Mouse (Mus musculus): ENCODE measurements around the gene Pctp. TPM values are rescaled to one million over a fixed set of nuclear protein-coding genes. Genes with fewer than 3 reads are reported as not detected.

Pctp gene
- polyA plus RNA-seq, 1 experiment from 2014 or later, result 6.2 TPM

DNA sequence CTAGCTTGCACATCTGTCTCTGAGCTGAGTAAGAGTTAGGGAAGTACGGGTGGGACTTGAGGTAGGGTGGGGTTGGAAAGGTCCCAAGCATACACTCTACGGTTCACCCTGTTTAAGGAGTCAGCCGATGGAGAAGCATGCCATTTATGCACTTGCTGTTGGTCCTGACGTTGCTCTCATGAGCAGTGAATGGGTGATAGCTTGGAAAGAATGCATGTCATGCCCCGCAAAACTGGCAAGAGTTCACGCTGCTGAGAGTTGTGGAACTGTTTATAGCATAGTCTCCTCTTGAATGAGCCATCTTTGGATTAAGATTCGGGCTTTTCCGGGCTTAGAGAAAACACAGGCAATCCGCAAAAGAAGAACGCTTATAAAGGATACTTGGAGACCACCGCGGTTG lies 32.0 kb upstream of the Pctp start:
- no peaks in the 10 kb centered on the region; the same call in 1 of the 2 replicates for H3K9me3 ChIP-seq (replicated peaks; ENCODE audit: control insufficient read depth, low read length)
- ATAC-seq (replicated peaks; ENCODE audit: insufficient number of reproducible peaks, low FRiP score, low TSS enrichment, low read depth), result no peak

DNA sequence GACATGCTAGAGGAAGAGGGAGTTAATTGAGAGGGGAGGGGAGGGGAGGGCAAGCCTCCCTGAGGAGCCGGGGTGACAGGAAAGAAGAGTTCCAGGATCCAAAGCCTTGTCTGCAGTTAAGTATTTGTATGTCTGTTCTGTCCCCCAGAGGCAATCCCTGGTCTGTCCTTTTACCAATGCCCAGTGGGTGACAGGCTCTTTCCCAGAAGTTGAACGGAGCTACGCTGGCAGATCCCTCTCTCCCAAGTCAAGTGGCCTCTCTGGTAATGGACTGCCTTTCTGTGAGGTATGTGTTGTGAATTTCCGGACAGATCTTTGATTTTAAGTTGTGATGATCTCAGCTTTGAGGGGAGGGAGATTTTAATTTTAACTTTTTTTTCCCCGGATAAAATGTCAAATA lies 30.7 kb upstream of the Pctp start:
- H3K4me3 ChIP-seq (ENCODE audit: low read depth, low read length), result no peak overlapping the region
- H3K36me3 ChIP-seq (replicated peaks; ENCODE audit: control insufficient read depth, insufficient read depth, low read depth, low read length), result no peaks in the 10 kb centered on the region
- WGBS, result 31% methylated on average over 5 of the region's 5 CpGs
- no peaks in the 10 kb centered on the region for H3K27me3 ChIP-seq (ENCODE audit: control insufficient read depth, insufficient read depth, low read length)
- no peak for DNase-seq (ENCODE audit: low spot score)
- no peak overlapping the region for H3K4me2 ChIP-seq (ENCODE audit: low read depth, low read length)
- no peak for ATAC-seq (replicated peaks; ENCODE audit: insufficient number of reproducible peaks, low FRiP score, low TSS enrichment, low read depth)
- H3K9me3 ChIP-seq (replicated peaks; ENCODE audit: control insufficient read depth, low read length), result no peaks in the 10 kb centered on the region; the same call in 1 of the 2 replicates
- no peak overlapping the region for H3K27ac ChIP-seq (replicated peaks; ENCODE audit: low read depth, low read length)
- H3K9ac ChIP-seq (replicated peaks; ENCODE audit: low read length), result no peak overlapping the region; the same call in 1 of the 2 replicates
- H3K4me1 ChIP-seq (ENCODE audit: control insufficient read depth, insufficient read depth, low read length), result peaks cover 2% of the 10 kb centered on the region; the same call in 1 of the 2 replicates

More for the DNA sequence above, 32.0 kb upstream of the Pctp start:
- H3K4me1 ChIP-seq (ENCODE audit: control insufficient read depth, insufficient read depth, low read length), result peaks cover 2% of the 10 kb centered on the region; the same call in 1 of the 2 replicates
- no peak for DNase-seq (ENCODE audit: low spot score)
- no peak overlapping the region for H3K4me3 ChIP-seq (ENCODE audit: low read depth, low read length)
- H3K9ac ChIP-seq (replicated peaks; ENCODE audit: low read length), result no peak overlapping the region
- 91% methylated on average over 12 of the region's 12 CpGs for WGBS
- H3K27me3 ChIP-seq (ENCODE audit: control insufficient read depth, insufficient read depth, low read length), result no peaks in the 10 kb centered on the region
- no peak overlapping the region for H3K4me2 ChIP-seq (ENCODE audit: low read depth, low read length)
- no peaks in the 10 kb centered on the region for H3K36me3 ChIP-seq (replicated peaks; ENCODE audit: control insufficient read depth, insufficient read depth, low read depth, low read length)
- H3K27ac ChIP-seq (replicated peaks; ENCODE audit: low read depth, low read length), result no peak overlapping the region

DNA sequence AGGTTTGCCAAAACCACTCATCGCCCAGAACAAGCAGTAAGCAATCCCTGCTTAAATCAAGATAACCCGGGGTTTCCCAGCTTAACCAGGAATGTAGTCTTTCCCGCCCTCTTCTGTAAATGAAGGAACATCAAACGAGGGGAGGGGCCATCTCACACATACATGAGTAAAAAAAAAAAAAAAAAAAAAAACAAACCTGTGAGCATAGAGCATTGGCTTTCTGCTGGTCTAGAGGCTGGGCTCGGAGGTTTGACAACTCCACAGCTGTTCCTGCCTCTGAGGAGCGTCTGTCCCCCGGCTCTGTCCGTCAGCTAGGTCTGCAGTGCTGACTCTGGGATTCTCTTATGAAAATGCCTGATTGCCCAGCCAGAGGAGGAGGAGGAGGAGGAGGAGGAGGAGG lies 30.1 kb upstream of the Pctp start:
- Histone ChIP-seq H3K4me3 (ENCODE audit: low read depth, low read length) (no peak overlapping the region), H3K27me3 (ENCODE audit: control insufficient read depth, insufficient read depth, low read length) (no peaks in the 10 kb centered on the region), H3K9ac (replicated peaks; ENCODE audit: low read length) (no peak overlapping the region; the same call in 1 of the 2 replicates), H3K27ac (replicated peaks; ENCODE audit: low read depth, low read length) (no peak overlapping the region), H3K4me1 (ENCODE audit: control insufficient read depth, insufficient read depth, low read length) (peaks cover 2% of the 10 kb centered on the region; the same call in 1 of the 2 replicates), H3K9me3 (replicated peaks; ENCODE audit: control insufficient read depth, low read length) (no peaks in the 10 kb centered on the region; the same call in 1 of the 2 replicates), H3K4me2 (ENCODE audit: low read depth, low read length) (no peak overlapping the region), H3K36me3 (replicated peaks; ENCODE audit: control insufficient read depth, insufficient read depth, low read depth, low read length) (no peaks in the 10 kb centered on the region)
- no peak for ATAC-seq (replicated peaks; ENCODE audit: insufficient number of reproducible peaks, low FRiP score, low TSS enrichment, low read depth)
- WGBS, result 19% methylated on average over 8 of the region's 8 CpGs
- peak; percentile 40 for DNase-seq (ENCODE audit: low spot score)

DNA sequence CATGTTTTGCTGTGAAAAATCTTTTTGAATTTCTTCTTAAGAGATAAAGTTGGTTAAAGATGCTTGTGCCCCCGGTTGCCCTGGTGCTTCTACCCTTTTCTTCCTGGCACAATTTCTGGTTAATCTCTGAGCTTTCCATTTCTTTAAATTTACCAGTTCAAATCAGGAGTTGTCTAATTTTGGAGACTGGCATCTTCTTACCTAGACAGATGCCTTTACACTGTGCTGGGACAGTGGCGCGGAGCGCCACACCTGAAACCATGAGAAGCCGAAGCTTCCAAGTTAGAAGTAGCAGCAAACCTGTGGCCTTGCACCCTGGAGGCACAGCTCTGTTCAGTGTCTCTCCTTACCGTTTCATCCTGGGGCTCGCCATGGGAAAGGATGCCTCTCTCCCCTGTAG lies 28.4 kb upstream of the Pctp start:
- Histone ChIP-seq H3K36me3 (replicated peaks; ENCODE audit: control insufficient read depth, insufficient read depth, low read depth, low read length) (no peaks in the 10 kb centered on the region), H3K4me1 (ENCODE audit: control insufficient read depth, insufficient read depth, low read length) (peaks cover 2% of the 10 kb centered on the region; the same call in 1 of the 2 replicates), H3K27me3 (ENCODE audit: control insufficient read depth, insufficient read depth, low read length) (no peaks in the 10 kb centered on the region), H3K9ac (replicated peaks; ENCODE audit: low read length) (peak overlapping the region; percentile 48), H3K27ac (replicated peaks; ENCODE audit: low read depth, low read length) (no peak overlapping the region), H3K4me2 (ENCODE audit: low read depth, low read length) (peak overlapping the region; percentile 40), H3K9me3 (replicated peaks; ENCODE audit: control insufficient read depth, low read length) (no peaks in the 10 kb centered on the region), H3K4me3 (ENCODE audit: low read depth, low read length) (peak overlapping the region; percentile 36)
- no peak for DNase-seq (ENCODE audit: low spot score)
- ATAC-seq (replicated peaks; ENCODE audit: insufficient number of reproducible peaks, low FRiP score, low TSS enrichment, low read depth), result no peak
- WGBS, result 22% methylated on average over 7 of the region's 7 CpGs

DNA sequence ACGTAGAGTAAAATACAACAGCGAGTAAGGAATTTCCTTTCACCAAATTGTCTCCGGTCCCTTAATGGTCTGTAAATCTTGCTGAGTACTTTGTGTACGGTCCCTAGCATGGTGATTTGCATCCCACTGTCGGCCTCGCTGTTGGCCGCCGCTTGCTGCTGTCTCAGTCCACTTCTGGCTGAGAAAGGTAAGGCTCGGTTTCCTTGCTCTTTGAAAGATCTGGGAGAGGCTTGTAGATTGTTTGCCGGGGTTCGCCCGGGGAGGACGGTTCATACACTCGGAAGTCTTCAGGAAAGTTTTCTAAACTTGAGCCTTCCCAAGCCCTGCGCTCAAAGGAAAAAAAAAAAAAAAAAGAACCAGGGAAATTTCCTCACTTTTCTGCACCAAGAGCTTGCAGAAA lies 27.9 kb upstream of the Pctp start:
- Histone ChIP-seq H3K27ac (replicated peaks; ENCODE audit: low read depth, low read length) (no peak overlapping the region), H3K4me1 (ENCODE audit: control insufficient read depth, insufficient read depth, low read length) (peaks cover 2% of the 10 kb centered on the region; the same call in 1 of the 2 replicates), H3K9ac (replicated peaks; ENCODE audit: low read length) (peak overlapping the region; percentile 48), H3K4me3 (ENCODE audit: low read depth, low read length) (peak overlapping the region; percentile 36), H3K36me3 (replicated peaks; ENCODE audit: control insufficient read depth, insufficient read depth, low read depth, low read length) (no peaks in the 10 kb centered on the region), H3K27me3 (ENCODE audit: control insufficient read depth, insufficient read depth, low read length) (no peaks in the 10 kb centered on the region), H3K4me2 (ENCODE audit: low read depth, low read length) (peak overlapping the region; percentile 40), H3K9me3 (replicated peaks; ENCODE audit: control insufficient read depth, low read length) (no peaks in the 10 kb centered on the region)
- DNase-seq (ENCODE audit: low spot score) (peak; percentile 88), ATAC-seq (replicated peaks; ENCODE audit: insufficient number of reproducible peaks, low FRiP score, low TSS enrichment, low read depth) (no peak)
- WGBS, result under 1% methylated on average over 15 of the region's 15 CpGs

DNA sequence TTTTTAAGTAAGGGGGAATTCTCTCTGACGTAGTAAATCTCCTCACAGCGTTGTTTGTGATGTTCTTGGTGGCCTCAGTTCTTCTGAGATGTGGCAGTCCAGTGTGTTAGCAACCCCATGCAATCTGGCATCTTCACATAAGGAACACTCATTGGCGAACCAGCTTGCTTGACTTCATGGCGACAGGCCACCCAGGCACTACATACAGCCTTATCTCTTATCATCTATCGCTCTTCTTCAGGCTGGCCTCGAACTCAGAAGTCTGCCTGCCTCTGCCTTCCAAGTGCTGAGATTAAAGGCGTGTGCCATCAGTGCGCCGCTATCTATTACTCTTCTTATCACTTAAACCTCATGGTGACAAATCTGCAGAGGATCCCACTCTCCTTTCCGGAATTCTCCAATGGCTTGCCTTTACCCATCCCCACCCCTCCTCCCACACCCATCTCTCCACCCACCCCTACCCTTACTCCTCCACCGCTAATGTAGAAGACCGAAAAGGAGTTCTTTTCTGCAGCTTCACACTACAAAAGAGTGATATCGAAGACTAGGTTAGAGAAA lies 27.2 kb upstream of the Pctp start, which contains the start of gene Tmem100:
TSS of gene Tmem100 (plus strand) at position 508 of the 558 bp plus-strand sequence.
- Histone ChIP-seq H3K4me3 (ENCODE audit: low read depth, low read length) (peak within 1 kb of the TSS; percentile 36), H3K36me3 (replicated peaks; ENCODE audit: control insufficient read depth, insufficient read depth, low read depth, low read length) (no peaks in the 10 kb centered on the region), H3K4me2 (ENCODE audit: low read depth, low read length) (peak within 1 kb of the TSS; percentile 40), H3K27me3 (ENCODE audit: control insufficient read depth, insufficient read depth, low read length) (no peaks in the 10 kb centered on the region), H3K27ac (replicated peaks; ENCODE audit: low read depth, low read length) (no peak within 1 kb of the TSS), H3K4me1 (ENCODE audit: control insufficient read depth, insufficient read depth, low read length) (peaks cover 2% of the 10 kb centered on the region; the same call in 1 of the 2 replicates), H3K9me3 (replicated peaks; ENCODE audit: control insufficient read depth, low read length) (no peaks in the 10 kb centered on the region), H3K9ac (replicated peaks; ENCODE audit: low read length) (peak within 1 kb of the TSS; percentile 48)
- ATAC-seq (replicated peaks; ENCODE audit: insufficient number of reproducible peaks, low FRiP score, low TSS enrichment, low read depth) (no peak), DNase-seq (ENCODE audit: low spot score) (no peak)
- 50% methylated on average over 13 of the region's 13 CpGs for WGBS

DNA sequence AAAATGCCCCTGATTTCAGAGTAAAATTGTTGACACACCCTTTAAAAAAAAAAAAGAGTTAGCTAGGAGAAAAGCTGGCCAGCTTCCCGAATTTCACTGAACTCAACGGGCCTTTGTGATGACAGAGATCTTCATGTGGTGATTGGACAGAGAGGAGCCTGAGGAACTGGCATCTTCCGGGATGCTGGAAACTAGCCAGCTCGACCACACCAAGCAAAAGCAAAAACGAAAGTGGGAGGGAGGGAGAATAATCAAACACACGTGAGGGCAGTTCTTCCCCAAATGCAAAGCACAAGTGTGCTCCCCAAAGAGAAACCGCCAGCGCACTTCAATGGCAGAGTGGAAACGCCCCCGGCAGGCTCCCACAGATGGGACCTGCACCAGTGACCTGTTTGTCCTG lies 26.7 kb upstream of the Pctp start:
- Histone ChIP-seq H3K9ac (replicated peaks; ENCODE audit: low read length) (no peak overlapping the region), H3K9me3 (replicated peaks; ENCODE audit: control insufficient read depth, low read length) (no peaks in the 10 kb centered on the region), H3K27ac (replicated peaks; ENCODE audit: low read depth, low read length) (no peak overlapping the region), H3K36me3 (replicated peaks; ENCODE audit: control insufficient read depth, insufficient read depth, low read depth, low read length) (no peaks in the 10 kb centered on the region), H3K4me1 (ENCODE audit: control insufficient read depth, insufficient read depth, low read length) (peaks cover 2% of the 10 kb centered on the region; the same call in 1 of the 2 replicates), H3K4me3 (ENCODE audit: low read depth, low read length) (no peak overlapping the region), H3K4me2 (ENCODE audit: low read depth, low read length) (peak overlapping the region; percentile 24; the same call in 1 of the 2 replicates), H3K27me3 (ENCODE audit: control insufficient read depth, insufficient read depth, low read length) (no peaks in the 10 kb centered on the region)
- peak; percentile 27; the same call in 1 of the 2 replicates for ATAC-seq (replicated peaks; ENCODE audit: insufficient number of reproducible peaks, low FRiP score, low TSS enrichment, low read depth)
- DNase-seq (ENCODE audit: low spot score), result peak; percentile 78
- 33% methylated on average over 10 of the region's 10 CpGs for WGBS

DNA sequence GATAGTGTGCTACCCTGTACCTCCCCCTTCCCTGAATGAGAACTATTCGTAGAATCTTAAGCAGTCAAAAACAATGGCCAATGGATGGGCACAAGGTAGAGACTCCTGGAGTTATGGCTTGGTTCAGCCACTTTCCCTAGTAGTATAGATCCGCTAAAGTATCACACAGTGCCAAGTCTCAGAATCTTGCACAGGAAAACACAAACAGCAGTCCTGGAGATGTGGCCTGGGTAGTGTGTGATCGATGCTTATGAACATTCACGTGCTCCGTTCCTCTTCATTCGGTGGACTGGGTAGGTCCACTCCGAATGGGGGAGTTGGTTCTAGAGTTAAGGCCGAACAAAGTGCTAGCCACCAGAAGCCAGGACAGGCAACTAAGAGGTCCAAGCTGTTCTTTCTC lies 26.1 kb upstream of the Pctp start:
- H3K4me1 ChIP-seq (ENCODE audit: control insufficient read depth, insufficient read depth, low read length), result peaks cover 2% of the 10 kb centered on the region; the same call in 1 of the 2 replicates
- no peaks in the 10 kb centered on the region for H3K27me3 ChIP-seq (ENCODE audit: control insufficient read depth, insufficient read depth, low read length)
- no peak for DNase-seq (ENCODE audit: low spot score)
- H3K36me3 ChIP-seq (replicated peaks; ENCODE audit: control insufficient read depth, insufficient read depth, low read depth, low read length), result no peaks in the 10 kb centered on the region
- no peak overlapping the region for H3K9ac ChIP-seq (replicated peaks; ENCODE audit: low read length)
- 91% methylated on average over 8 of the region's 8 CpGs for WGBS
- no peak for ATAC-seq (replicated peaks; ENCODE audit: insufficient number of reproducible peaks, low FRiP score, low TSS enrichment, low read depth)
- no peak overlapping the region for H3K27ac ChIP-seq (replicated peaks; ENCODE audit: low read depth, low read length)
- no peaks in the 10 kb centered on the region for H3K9me3 ChIP-seq (replicated peaks; ENCODE audit: control insufficient read depth, low read length)
- no peak overlapping the region for H3K4me2 ChIP-seq (ENCODE audit: low read depth, low read length)
- H3K4me3 ChIP-seq (ENCODE audit: low read depth, low read length), result no peak overlapping the region

Data from embryonic facial prominence, embryonic 11.5 days (tissue).